Mouse (Mus musculus) embryonic facial prominence, embryonic 15.5 days (tissue): ENCODE measurements around the gene Hist1h3g. TPM values are rescaled to one million over a fixed set of nuclear protein-coding genes. Genes with fewer than 3 reads are reported as not detected.
A peak's percentile ranks its signal among the peaks of the same experiment; 100 is the strongest.
"Not testable (repeated sequence)": the region's sequence is repeated elsewhere in the genome, so short reads cannot be mapped to it uniquely, and the experiment has no call there.

Experiments used
- ATAC-seq: fragments of 200-750 bp; cut with Nextera tagmentation; 2 replicates; pipeline ENCODE4 v1.8.0; 2017; ENCODE audit warnings: low read depth, moderate TSS enrichment; ENCODE audit not compliant: insufficient number of reproducible peaks, low FRiP score, low TSS enrichment
- H3K27ac ChIP-seq: fragments of 300-500 bp; sonication (generic); replicated peaks from 2 replicates; pipeline ENCODE4 v1.5.1; 2015; ENCODE audit warnings: mild to moderate bottlenecking, inconsistent platforms
- H3K27me3 ChIP-seq: fragments of 300-500 bp; sonication (generic); 2 replicates; pipeline ENCODE4 v1.6.1; 2015; ENCODE audit warnings: inconsistent platforms
- H3K36me3 ChIP-seq: fragments of 300-500 bp; sonication (generic); 2 replicates; pipeline ENCODE4 v1.6.1; 2015; ENCODE audit warnings: mild to moderate bottlenecking, inconsistent platforms
- H3K4me1 ChIP-seq: fragments of 300-500 bp; sonication (generic); 2 replicates; pipeline ENCODE4 v1.6.1; 2015; ENCODE audit warnings: inconsistent platforms
- H3K4me2 ChIP-seq: fragments of 300-500 bp; sonication (generic); replicated peaks from 2 replicates; pipeline ENCODE4 v1.6.1; 2015; ENCODE audit warnings: mild to moderate bottlenecking, inconsistent platforms
- H3K4me3 ChIP-seq: fragments of 300-500 bp; sonication (generic); replicated peaks from 2 replicates; pipeline ENCODE4 v1.5.1; 2015; ENCODE audit warnings: mild to moderate bottlenecking, inconsistent platforms
- H3K9ac ChIP-seq: fragments of 300-500 bp; sonication (generic); 2 replicates; pipeline ENCODE4 v1.6.1; 2015; ENCODE audit warnings: inconsistent platforms
- H3K9me3 ChIP-seq: fragments of 300-500 bp; sonication (generic); replicated peaks from 2 replicates; pipeline ENCODE4 v1.6.1; 2016; ENCODE audit warnings: inconsistent platforms
- WGBS: fragments of 180-500 bp; shearing (Covaris S2); methylation state at CpG from one replicate; pipeline ENCODE4 v1.1.7; 2015; 5-methylcytosine and 5-hydroxymethylcytosine counted together
- polyA plus RNA-seq: library from polyadenylated mRNA; unstranded; fragments of >200 nt; fragmentation: Nextera tagmentation; extraction: Ambion mirVana; gene quantifications from 2 replicates; pipeline ENCODE4 v1.2.1, GENCODE M21; 2015

Gene Hist1h3g
- polyA plus RNA-seq, 1 experiment from 2014 or later = 5.3 TPM

DNA sequence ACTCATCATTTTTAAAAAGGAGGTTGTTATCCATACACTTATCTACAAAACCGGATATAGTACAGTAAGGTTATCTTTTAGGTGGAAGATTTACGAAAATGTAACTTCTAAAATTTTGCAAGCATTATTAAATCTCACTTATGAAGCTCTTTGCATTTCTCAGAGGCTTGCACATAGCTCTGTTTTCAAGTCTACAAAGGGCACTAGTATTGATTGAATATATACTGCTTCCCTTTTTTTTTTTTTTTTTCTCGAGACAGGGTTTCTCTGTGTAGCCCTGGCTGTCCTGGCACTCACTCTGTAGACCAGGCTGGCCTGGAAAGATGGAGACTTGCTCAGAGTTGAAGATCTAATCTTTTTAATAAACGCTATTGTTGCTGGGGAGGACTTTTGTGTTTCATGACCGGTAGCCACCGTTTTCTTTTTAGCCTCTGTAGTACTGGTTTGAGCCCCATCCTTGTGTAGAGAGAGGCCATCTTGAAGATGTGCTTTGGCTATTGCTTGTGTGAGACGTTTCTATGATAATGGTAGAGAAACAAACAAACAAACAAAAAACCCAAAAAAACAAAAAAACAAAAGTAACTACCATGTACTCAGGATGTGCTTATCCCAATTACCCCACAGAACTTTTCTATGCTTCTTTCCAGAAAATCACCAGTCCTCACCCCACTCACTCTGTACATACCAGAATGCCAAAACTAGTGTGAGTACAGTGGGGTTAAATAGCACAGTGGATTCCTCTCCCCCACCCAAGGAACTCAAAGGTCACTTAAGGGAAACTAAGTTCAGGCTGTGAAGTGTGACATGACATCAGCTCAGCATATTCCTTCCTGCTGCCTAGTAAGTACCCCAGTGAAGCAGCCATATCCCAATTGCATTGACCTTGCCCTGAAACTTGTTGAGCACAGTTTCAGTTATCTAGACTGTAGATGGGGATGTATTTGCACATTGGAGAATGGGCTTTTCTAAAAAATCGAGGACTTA lies 17.0 kb downstream of the Hist1h3g start:
- Histone ChIP-seq H3K4me3 (peak overlapping the region; percentile 51), H3K36me3 (no peaks in the 10 kb centered on the region), H3K27ac (peak overlapping the region; percentile 92), H3K9ac (no peak overlapping the region), H3K9me3 (no peaks in the 10 kb centered on the region), H3K4me1 (peaks cover 27% of the 10 kb centered on the region), H3K27me3 (no peaks in the 10 kb centered on the region), H3K4me2 (peak overlapping the region; percentile 61)
- ATAC-seq = no peak
- WGBS = 55% methylated on average over 8 of the region's 8 CpGs

DNA sequence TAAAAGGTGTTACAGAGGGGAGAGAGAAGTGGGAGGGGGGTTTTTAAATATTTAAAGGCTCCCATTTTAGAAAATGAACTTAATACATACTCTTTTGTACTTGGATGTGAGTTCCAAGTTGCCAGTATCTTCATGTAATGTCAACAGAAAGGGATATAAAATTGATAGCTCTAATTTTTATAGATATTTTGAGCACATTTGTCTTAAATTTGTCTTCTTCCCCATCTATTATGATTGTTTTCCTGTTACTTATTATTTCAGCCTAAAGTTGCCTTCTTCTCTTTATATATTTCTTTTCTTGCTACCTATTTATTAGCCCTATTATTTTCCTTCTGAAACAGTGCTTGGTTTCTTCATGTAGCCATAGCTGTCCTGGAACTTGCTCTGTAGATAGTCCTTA lies 17.7 kb downstream of the Hist1h3g start, which contains the start of gene Hist1h1d:
Gene Hist1h1d (plus strand): TSS at position 301 of the 400 bp plus-strand sequence.
- H3K27me3 ChIP-seq = no peaks in the 10 kb centered on the region
- no peak within 1 kb of the TSS for H3K9ac ChIP-seq
- H3K4me1 ChIP-seq = peaks cover 27% of the 10 kb centered on the region
- H3K36me3 ChIP-seq = no peaks in the 10 kb centered on the region
- ATAC-seq = no peak
- peak within 1 kb of the TSS; percentile 93; the same call in 1 of the 2 replicates for H3K4me2 ChIP-seq
- H3K9me3 ChIP-seq = no peaks in the 10 kb centered on the region
- H3K4me3 ChIP-seq = no peak within 1 kb of the TSS
- peak within 1 kb of the TSS; percentile 98 for H3K27ac ChIP-seq

DNA sequence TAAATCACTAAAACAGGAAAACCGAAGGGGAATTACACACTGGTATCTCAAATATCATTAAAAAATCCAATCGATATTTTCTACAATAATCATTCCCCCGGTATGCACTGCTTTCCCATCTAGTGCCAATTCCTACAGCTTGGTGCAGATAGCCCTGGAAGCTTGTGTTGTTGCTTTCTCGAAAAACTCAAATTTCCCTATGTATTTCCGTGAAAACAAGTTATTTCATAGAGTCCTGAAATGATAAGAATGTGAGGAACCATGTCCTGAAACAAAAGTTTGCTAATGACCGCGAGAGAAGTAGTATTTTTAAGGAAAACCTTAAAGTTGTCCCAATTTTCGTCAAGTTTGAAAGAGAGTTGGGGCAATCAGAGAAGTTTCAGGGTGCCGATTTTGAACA lies 19.2 kb downstream of the Hist1h3g start:
- 0 out of 2 replicates have a peak overlapping the region, but pooled peaks have one; percentile 21 for H3K9ac ChIP-seq
- H3K4me3 ChIP-seq = peak overlapping the region; percentile 55
- no peak for ATAC-seq
- H3K27me3 ChIP-seq = no peaks in the 10 kb centered on the region
- no peaks in the 10 kb centered on the region for H3K36me3 ChIP-seq
- peak overlapping the region; percentile 93 for H3K4me2 ChIP-seq
- H3K27ac ChIP-seq = peak overlapping the region; percentile 98
- 22% methylated on average over 9 of the region's 9 CpGs for WGBS
- H3K4me1 ChIP-seq = peaks cover 27% of the 10 kb centered on the region
- no peaks in the 10 kb centered on the region for H3K9me3 ChIP-seq

DNA sequence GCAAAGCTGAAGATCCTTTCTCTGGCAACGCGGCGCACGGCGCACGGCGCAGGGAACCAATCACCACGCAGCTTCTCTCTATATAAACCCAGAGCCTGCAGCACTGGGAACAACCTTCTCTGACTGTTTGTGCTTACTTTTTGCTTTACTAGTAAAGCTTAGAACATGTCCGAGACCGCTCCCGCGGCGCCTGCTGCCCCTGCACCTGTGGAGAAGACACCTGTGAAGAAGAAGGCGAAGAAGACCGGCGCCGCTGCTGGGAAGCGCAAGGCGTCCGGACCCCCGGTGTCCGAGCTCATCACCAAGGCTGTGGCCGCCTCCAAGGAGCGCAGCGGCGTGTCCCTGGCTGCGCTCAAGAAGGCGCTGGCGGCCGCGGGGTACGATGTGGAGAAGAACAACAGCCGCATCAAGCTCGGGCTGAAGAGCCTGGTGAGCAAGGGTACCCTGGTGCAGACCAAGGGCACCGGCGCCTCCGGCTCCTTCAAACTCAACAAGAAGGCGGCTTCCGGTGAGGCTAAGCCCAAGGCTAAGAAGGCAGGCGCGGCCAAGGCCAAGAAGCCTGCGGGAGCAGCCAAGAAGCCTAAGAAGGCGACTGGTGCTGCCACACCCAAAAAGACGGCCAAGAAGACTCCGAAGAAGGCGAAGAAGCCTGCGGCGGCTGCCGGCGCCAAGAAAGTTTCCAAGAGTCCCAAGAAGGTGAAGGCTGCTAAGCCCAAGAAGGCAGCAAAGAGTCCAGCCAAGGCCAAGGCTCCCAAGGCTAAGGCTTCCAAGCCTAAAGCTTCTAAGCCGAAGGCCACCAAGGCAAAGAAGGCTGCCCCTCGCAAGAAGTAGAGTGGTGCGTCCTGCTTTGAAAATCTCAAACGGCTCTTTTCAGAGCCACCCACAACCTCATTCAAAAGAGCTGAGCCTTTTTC lies 20.0 kb downstream of the Hist1h3g start:
- Histone ChIP-seq H3K27ac (peak overlapping the region; percentile 98), H3K4me3 (peak overlapping the region; percentile 55), H3K4me1 (peaks cover 27% of the 10 kb centered on the region), H3K4me2 (peak overlapping the region; percentile 93), H3K9me3 (no peaks in the 10 kb centered on the region), H3K27me3 (no peaks in the 10 kb centered on the region), H3K9ac (peak overlapping the region; percentile 58), H3K36me3 (no peaks in the 10 kb centered on the region)
- ATAC-seq = peak; percentile 89
- WGBS = under 1% methylated on average over 54 of the region's 54 CpGs

DNA sequence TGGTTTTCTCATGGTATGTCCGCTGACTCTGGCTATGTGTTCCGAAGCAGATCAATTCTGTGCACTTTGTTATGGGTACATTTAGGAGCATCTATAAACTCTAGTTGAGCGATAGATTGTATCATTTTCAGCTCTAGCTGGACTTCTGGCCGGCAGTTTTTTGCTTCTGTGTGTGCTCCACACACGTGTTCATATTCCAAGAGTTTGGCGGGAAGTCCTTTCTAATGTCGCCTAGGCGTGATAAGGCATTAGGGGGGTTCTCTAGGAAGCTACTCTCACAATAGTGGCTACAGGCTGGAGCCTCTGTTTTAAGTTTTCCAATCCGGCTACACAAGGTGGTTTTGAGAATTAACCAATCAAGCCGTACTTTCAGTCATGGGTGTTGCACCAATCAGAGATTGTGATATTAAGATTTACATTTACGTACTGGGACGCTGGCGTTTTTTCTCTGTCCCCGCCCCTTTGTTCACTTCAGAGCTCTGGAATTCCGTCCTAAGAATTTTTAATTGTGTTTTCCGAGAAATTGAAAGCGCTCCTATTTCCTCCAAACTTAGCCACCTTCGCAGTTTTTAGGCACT lies 20.7 kb downstream of the Hist1h3g start:
- Histone ChIP-seq H3K9me3 (no peaks in the 10 kb centered on the region), H3K4me3 (peak overlapping the region; percentile 55), H3K9ac (peak overlapping the region; percentile 58), H3K27me3 (no peaks in the 10 kb centered on the region), H3K27ac (peak overlapping the region; percentile 98), H3K4me2 (peak overlapping the region; percentile 93), H3K4me1 (peaks cover 22% of the 10 kb centered on the region), H3K36me3 (no peaks in the 10 kb centered on the region)
- peak; percentile 77 for ATAC-seq
- WGBS = under 1% methylated on average over 18 of the region's 18 CpGs

DNA sequence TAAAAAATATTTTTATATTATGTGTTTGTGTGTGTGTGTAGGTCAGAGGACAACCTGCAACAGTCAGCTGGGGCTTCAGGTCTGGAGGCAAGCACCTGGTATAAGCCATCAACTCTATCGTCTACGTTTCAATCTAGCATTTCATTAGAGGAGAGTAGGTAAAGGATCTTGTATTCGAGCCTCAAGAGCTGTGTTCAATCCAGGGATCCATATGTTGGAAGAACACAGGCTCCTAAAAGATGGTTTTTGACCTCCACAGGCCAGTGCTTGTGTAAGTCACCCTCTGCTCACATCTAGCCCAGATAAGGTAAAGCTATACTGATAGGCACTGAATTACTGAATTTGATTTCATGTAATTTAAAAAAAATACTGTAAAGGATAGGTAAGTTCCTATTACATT lies 21.7 kb downstream of the Hist1h3g start:
- Histone ChIP-seq H3K4me2 (peak overlapping the region; percentile 93; the same call in 1 of the 2 replicates), H3K9ac (no peak overlapping the region), H3K27me3 (no peaks in the 10 kb centered on the region), H3K9me3 (no peaks in the 10 kb centered on the region), H3K4me3 (no peak overlapping the region), H3K36me3 (no peaks in the 10 kb centered on the region), H3K4me1 (peaks cover 19% of the 10 kb centered on the region), H3K27ac (peak overlapping the region; percentile 98)
- no peak for ATAC-seq
- WGBS = 45% methylated on average over 3 of the region's 3 CpGs

DNA sequence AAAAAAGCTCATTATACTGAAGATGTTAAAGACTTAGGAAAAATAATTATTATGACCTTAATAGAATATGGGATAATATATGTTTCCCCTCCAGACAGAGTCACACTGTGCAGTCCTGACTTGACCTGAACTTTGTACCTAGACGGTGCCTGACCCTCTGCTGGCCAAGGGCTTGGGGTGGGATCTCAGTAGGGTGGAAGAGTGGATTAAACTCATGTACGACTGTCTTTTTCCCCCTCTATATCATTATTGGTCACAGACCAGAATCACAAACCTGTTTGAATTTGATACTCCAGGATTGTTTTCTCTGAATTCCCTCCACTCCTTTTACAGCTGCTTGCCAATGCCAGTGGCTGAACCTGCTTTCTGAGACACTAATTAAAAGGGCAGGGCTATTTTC lies 25.5 kb downstream of the Hist1h3g start:
- not testable (repeated sequence) for H3K4me3 ChIP-seq, H3K9ac ChIP-seq, H3K4me2 ChIP-seq, ATAC-seq, H3K4me1 ChIP-seq, H3K27me3 ChIP-seq, H3K36me3 ChIP-seq, H3K9me3 ChIP-seq
- 0 out of 2 replicates have a peak overlapping the region, but pooled peaks have one; percentile 51 for H3K27ac ChIP-seq
- 14% methylated on average over 2 of the region's 2 CpGs for WGBS

DNA sequence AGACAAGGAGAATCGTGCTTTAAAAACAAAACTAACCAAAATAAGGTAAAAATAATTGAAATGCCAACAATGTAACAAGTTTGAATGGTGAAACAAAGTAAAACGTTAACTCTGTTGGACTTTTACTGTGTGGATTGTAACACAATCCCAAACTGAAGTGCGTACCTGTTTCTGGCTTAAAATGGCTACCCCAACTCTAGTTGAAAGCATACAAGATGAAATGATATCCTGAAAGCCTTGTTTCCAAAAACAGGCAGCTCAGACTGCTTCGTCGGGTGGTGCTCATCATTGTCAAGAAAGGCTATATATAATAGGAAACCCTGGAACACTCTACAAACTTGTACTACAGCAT lies 26.3 kb downstream of the Hist1h3g start:
- not testable (repeated sequence) for ATAC-seq, H3K27me3 ChIP-seq, H3K9me3 ChIP-seq, H3K4me1 ChIP-seq, H3K9ac ChIP-seq, H3K36me3 ChIP-seq
- Histone ChIP-seq H3K4me3 (peak overlapping the region; percentile 52), H3K4me2 (peak overlapping the region; percentile 61), H3K27ac (peak overlapping the region; percentile 96)
- 0% methylated on average over 2 of the region's 5 CpGs for WGBS

DNA sequence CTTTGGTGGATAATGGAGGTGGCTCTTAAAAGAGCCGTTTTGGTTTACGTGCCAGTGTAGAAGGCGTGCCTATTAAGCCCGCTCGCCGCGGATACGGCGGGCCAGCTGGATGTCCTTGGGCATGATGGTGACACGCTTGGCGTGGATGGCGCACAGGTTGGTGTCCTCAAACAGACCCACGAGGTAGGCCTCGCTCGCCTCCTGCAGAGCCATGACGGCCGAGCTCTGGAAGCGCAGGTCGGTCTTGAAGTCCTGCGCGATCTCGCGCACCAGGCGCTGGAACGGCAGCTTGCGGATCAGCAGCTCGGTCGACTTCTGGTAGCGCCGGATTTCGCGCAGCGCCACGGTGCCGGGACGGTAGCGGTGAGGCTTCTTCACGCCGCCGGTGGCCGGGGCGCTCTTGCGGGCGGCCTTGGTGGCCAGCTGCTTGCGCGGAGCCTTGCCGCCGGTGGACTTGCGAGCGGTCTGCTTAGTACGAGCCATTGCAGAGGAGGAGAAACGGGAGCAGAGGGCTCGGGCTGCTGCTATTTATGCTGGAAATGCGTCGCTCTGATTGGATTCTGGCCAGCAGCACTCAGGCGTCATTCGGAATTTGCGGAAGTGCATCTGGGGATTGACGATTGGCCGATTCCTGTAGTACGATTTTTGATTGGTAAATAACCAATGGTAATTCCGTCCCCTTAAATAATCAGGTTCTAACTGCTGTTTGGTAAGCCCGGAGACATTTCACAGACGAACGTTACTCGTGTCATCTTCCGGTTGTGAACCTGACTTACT lies 26.8 kb downstream of the Hist1h3g start, which contains the start of gene Hist1h3e:
Gene Hist1h3e (minus strand): TSS at position 487 of the 777 bp plus-strand sequence.
- peak; percentile 90 for ATAC-seq
- WGBS = under 1% methylated on average over 67 of the region's 67 CpGs
- H3K36me3 ChIP-seq, H3K9me3 ChIP-seq, H3K4me1 ChIP-seq, H3K27me3 ChIP-seq: not testable (repeated sequence)
- peak within 1 kb of the TSS; percentile 61 for H3K4me2 ChIP-seq
- H3K9ac ChIP-seq = peak within 1 kb of the TSS; percentile 45
- peak within 1 kb of the TSS; percentile 96 for H3K27ac ChIP-seq
- H3K4me3 ChIP-seq = peak within 1 kb of the TSS; percentile 52
